Mouse (Mus musculus) heart, embryonic 13.5 days (tissue): ENCODE measurements at regions not wholly inside any gene's neighbourhood (a gene's known extent, or its start where the extent isn't known, plus 50 kb on each side); places are given as distances from the start of the nearest gene placed in this dataset.

Experiments used
- ATAC-seq: fragments of 200-750 bp; cut with Nextera tagmentation; 2 replicates; pipeline ENCODE4 v1.8.0; 2017; ENCODE audit warnings: moderate TSS enrichment; ENCODE audit not compliant: insufficient number of reproducible peaks, low FRiP score, low TSS enrichment; ENCODE audit errors: extremely low read depth
- H3K27ac ChIP-seq: fragments of 300-500 bp; sonication (generic); replicated peaks from 2 replicates; pipeline ENCODE4 v1.5.1; 2015; ENCODE audit warnings: moderate library complexity, mild to moderate bottlenecking, inconsistent platforms
- H3K27me3 ChIP-seq: fragments of 300-500 bp; sonication (generic); replicated peaks from 2 replicates; pipeline ENCODE4 v1.6.1; 2015; ENCODE audit warnings: mild to moderate bottlenecking, inconsistent platforms
- H3K36me3 ChIP-seq: fragments of 300-500 bp; sonication (generic); 2 replicates; pipeline ENCODE4 v1.6.1; 2015; ENCODE audit warnings: mild to moderate bottlenecking, inconsistent platforms
- H3K4me1 ChIP-seq: fragments of 300-500 bp; sonication (generic); 2 replicates; pipeline ENCODE4 v1.6.1; 2015; ENCODE audit warnings: inconsistent platforms
- H3K4me2 ChIP-seq: fragments of 300-500 bp; sonication (generic); 2 replicates; pipeline ENCODE4 v1.6.1; 2015; ENCODE audit warnings: inconsistent platforms, mild to moderate bottlenecking, moderate library complexity
- H3K4me3 ChIP-seq: fragments of 300-500 bp; sonication (generic); 2 replicates; pipeline ENCODE4 v1.5.1; 2015; ENCODE audit warnings: moderate library complexity, mild to moderate bottlenecking, inconsistent platforms
- H3K9ac ChIP-seq: fragments of 300-500 bp; sonication (generic); 2 replicates; pipeline ENCODE4 v1.6.1; 2015; ENCODE audit warnings: inconsistent platforms, mild to moderate bottlenecking, moderate library complexity
- H3K9me3 ChIP-seq: fragments of 300-500 bp; sonication (generic); 2 replicates; pipeline ENCODE4 v1.6.1; 2016; ENCODE audit warnings: inconsistent platforms
- WGBS: fragments of 180-500 bp; shearing (Covaris S2); methylation state at CpG from one replicate; pipeline ENCODE4 v1.1.7; 2015; ENCODE audit warnings: mixed read lengths; 5-methylcytosine and 5-hydroxymethylcytosine counted together

GRCm38 (mm10) chr8:128065127-128065526, 293.3 kb upstream of the Nrp1 start:
- Histone ChIP-seq H3K4me1 (peaks cover 6% of the 10 kb centered on the region; the same call in 1 of the 2 replicates), H3K4me3 (no peak overlapping the region), H3K9ac (no peak overlapping the region), H3K27me3 (no peaks in the 10 kb centered on the region), H3K36me3 (no peaks in the 10 kb centered on the region), H3K9me3 (no peaks in the 10 kb centered on the region), H3K4me2 (no peak overlapping the region), H3K27ac (no peak overlapping the region)
- WGBS = 80% methylated on average over 2 of the region's 2 CpGs
- no peak for ATAC-seq

DNA sequence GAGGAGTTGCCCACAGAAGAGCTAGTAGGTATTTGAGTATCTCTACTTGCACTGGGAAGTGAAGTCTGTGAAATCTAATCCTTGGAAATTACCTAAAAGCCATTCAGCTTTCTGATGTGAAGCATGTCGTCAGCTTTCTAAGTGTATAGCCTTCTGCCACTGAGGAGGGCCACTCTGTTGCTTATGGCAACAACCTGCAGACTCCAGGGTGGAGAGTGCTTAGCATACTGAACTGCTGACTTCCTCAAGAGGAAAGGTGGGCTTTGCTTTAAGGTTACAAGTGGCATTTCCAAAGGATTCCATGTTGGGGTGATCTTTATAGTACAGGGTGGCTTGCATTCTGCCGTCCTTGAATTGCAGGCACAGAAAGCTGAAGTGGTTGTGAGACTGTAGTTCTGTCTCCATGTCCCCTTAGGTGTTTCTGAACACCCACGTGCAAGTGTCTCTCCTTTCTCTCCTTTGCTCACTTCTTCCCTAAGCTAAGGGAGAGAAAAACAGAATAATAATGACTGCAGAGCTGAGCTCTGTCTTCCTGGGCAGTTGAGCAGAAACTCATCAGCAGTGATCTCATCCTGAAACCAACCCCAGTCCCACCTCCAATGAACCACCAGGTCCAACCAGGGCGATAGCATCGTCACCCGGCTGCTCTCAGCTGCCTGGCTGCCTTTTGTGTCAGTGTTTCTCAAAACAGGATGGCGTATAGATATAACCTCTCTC, 292.3 kb upstream of the Nrp1 start:
- no peak for ATAC-seq
- no peaks in the 10 kb centered on the region for H3K27me3 ChIP-seq
- H3K9me3 ChIP-seq = no peaks in the 10 kb centered on the region
- no peak overlapping the region for H3K4me3 ChIP-seq
- peaks cover 6% of the 10 kb centered on the region; the same call in 1 of the 2 replicates for H3K4me1 ChIP-seq
- H3K4me2 ChIP-seq = no peak overlapping the region
- no peaks in the 10 kb centered on the region for H3K36me3 ChIP-seq
- 69% methylated on average over 7 of the region's 7 CpGs for WGBS
- H3K27ac ChIP-seq = no peak overlapping the region
- no peak overlapping the region for H3K9ac ChIP-seq

GRCm38 (mm10) chr8:128069749-128070148, 288.7 kb upstream of the Nrp1 start:
- Histone ChIP-seq H3K4me3 (no peak overlapping the region), H3K4me2 (no peak overlapping the region), H3K4me1 (no peaks in the 10 kb centered on the region), H3K36me3 (no peaks in the 10 kb centered on the region), H3K27ac (no peak overlapping the region), H3K9ac (no peak overlapping the region), H3K27me3 (no peaks in the 10 kb centered on the region), H3K9me3 (no peaks in the 10 kb centered on the region)
- no peak for ATAC-seq
- 57% methylated on average over 2 of the region's 2 CpGs for WGBS

GRCm38 (mm10) chr8:128075566-128075965, 282.8 kb upstream of the Nrp1 start:
- ATAC-seq = no peak
- Histone ChIP-seq H3K9ac (no peak overlapping the region), H3K4me3 (no peak overlapping the region), H3K36me3 (no peaks in the 10 kb centered on the region), H3K27me3 (no peaks in the 10 kb centered on the region), H3K27ac (no peak overlapping the region), H3K9me3 (no peaks in the 10 kb centered on the region), H3K4me1 (no peaks in the 10 kb centered on the region), H3K4me2 (no peak overlapping the region)
- 76% methylated on average over 1 of the region's 1 CpGs for WGBS

DNA sequence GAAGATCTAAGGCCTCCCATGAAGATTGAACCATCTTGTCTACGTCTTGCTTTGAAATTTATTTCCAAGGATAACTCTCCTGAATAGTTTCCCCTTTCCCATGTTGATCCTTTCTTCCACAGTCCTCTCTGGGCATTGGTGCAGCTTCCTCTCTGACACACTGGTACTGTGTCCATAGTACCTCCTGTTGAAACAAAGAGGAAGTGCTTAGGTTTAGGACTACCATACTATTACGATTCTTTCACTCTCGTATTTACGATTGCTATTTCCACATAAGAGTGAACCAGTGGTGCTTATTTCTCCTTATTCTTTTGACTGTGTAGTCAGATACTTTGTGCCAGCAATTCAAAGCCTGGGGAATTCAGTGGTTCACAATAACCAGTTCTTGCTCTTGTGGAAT, 282.2 kb upstream of the Nrp1 start:
- no peak overlapping the region for H3K27ac ChIP-seq
- no peaks in the 10 kb centered on the region for H3K36me3 ChIP-seq
- WGBS = 85% methylated on average over 4 of the region's 4 CpGs
- no peaks in the 10 kb centered on the region for H3K27me3 ChIP-seq
- no peaks in the 10 kb centered on the region for H3K4me1 ChIP-seq
- H3K4me2 ChIP-seq = no peak overlapping the region
- H3K9me3 ChIP-seq = no peaks in the 10 kb centered on the region
- no peak overlapping the region for H3K4me3 ChIP-seq
- ATAC-seq = no peak
- H3K9ac ChIP-seq = no peak overlapping the region

- WGBS = 80% methylated on average over 1 of the region's 1 CpGs
- Histone ChIP-seq H3K27ac (no peak overlapping the region), H3K4me1 (no peaks in the 10 kb centered on the region), H3K27me3 (no peaks in the 10 kb centered on the region), H3K4me3 (no peak overlapping the region), H3K9me3 (no peaks in the 10 kb centered on the region), H3K36me3 (no peaks in the 10 kb centered on the region), H3K4me2 (no peak overlapping the region), H3K9ac (no peak overlapping the region)
- ATAC-seq = no peak
These were observed 279.7 kb upstream of the Nrp1 start for GRCm38 (mm10) chr8:128078740-128079139.

DNA sequence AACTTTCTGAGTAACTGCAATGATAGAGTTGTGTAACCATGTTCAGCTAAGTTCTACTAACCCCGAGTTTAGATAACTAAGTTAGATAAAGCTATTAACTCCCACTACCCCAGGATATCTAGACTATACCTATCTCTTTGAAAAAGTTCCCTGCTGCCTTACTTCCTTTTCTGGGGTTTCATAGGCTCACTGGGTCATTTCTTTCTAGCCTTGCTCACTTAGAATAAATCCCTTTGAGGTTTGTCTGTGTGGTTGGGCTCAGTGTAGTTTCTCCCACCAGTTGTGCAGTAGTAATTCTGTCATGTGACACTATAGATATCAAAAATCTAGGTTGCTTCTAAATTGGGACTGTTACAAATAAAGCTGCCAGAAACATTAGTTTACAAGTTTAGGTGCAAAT, 272.6 kb upstream of the Nrp1 start:
- Histone ChIP-seq H3K4me2 (no peak overlapping the region), H3K27me3 (no peaks in the 10 kb centered on the region), H3K4me1 (no peaks in the 10 kb centered on the region), H3K9me3 (no peaks in the 10 kb centered on the region), H3K4me3 (no peak overlapping the region), H3K27ac (no peak overlapping the region), H3K36me3 (no peaks in the 10 kb centered on the region), H3K9ac (no peak overlapping the region)
- no peak for ATAC-seq
- 49% methylated on average over 1 of the region's 1 CpGs for WGBS

DNA sequence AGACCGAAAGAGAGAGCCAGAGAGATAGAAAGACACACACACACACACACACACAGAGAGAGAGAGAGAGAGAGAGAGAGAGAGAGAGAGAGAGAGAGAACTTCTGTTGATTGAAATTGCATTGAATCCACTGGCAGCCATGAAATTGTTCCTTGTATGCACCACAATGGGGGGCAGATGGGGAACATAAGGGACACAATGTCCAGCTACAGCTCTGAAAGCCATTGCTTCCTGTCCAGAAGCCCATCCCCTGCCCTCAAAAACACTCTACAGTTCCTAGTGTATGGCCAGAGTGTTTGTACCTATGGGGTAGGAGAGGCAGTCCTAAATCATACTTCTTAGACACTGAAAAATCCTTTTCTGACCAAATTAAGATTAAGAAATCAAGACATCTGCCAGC, 270.9 kb upstream of the Nrp1 start:
- ATAC-seq = no peak
- peaks cover 6% of the 10 kb centered on the region; the same call in 1 of the 2 replicates for H3K9me3 ChIP-seq
- no peaks in the 10 kb centered on the region for H3K36me3 ChIP-seq
- H3K9ac ChIP-seq = no peak overlapping the region
- H3K4me1 ChIP-seq = no peaks in the 10 kb centered on the region
- H3K4me3 ChIP-seq = no peak overlapping the region
- H3K27me3 ChIP-seq = no peaks in the 10 kb centered on the region
- WGBS = 86% methylated on average over 1 of the region's 1 CpGs
- no peak overlapping the region for H3K4me2 ChIP-seq
- H3K27ac ChIP-seq = no peak overlapping the region

DNA sequence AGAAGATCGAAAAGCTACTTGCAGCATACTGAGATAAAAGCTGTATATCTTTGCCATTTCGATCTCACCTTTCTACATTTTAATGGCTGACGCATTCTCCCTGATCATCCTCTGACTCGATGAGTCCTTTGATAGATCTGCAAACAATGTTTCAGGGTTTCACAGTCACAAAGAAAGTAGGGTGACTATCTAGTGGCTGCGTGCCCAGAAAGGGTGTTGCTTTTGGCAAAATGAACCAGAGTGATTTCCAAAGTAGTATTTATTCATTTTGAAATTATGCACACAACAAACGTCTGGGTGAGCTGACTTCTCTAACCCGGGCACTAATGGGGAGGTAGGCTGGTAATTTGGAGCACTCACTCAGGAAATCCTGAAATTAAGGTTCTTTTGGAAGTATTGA, 265.6 kb upstream of the Nrp1 start:
- Histone ChIP-seq H3K9me3 (peaks cover 6% of the 10 kb centered on the region; the same call in 1 of the 2 replicates), H3K27ac (no peak overlapping the region), H3K9ac (no peak overlapping the region), H3K27me3 (no peaks in the 10 kb centered on the region), H3K4me2 (no peak overlapping the region), H3K4me1 (peaks cover 11% of the 10 kb centered on the region; the same call in 1 of the 2 replicates), H3K36me3 (no peaks in the 10 kb centered on the region), H3K4me3 (no peak overlapping the region)
- WGBS = 66% methylated on average over 7 of the region's 7 CpGs
- no peak for ATAC-seq

DNA sequence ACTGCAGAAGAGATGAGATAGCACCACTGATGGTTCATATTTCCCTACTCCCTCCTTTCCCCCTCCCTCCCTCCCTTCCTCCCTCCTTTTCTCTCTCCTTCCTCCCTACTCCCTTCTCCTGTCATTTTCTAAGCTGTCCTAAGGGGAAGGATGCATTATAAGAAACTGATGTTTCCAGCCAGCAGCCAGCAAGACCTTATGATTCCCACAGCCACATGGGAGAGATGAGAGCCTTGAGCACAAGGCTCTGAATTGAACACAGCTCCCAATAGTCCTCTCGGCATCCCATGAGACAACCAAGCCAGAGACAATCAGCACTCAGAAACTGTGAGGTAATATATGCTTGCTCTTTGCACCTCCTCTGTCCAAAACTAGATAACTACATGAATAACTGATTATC, 263.0 kb upstream of the Nrp1 start:
- Histone ChIP-seq H3K36me3 (no peaks in the 10 kb centered on the region), H3K4me2 (no peak overlapping the region), H3K27ac (no peak overlapping the region), H3K27me3 (no peaks in the 10 kb centered on the region), H3K9ac (no peak overlapping the region), H3K9me3 (peaks cover 6% of the 10 kb centered on the region; the same call in 1 of the 2 replicates), H3K4me1 (peaks cover 18% of the 10 kb centered on the region), H3K4me3 (no peak overlapping the region)
- 41% methylated on average over 1 of the region's 1 CpGs for WGBS
- ATAC-seq = no peak

GRCm38 (mm10) chr8:128097601-128098000, 260.8 kb upstream of the Nrp1 start:
- ATAC-seq = no peak
- Histone ChIP-seq H3K9ac (no peak overlapping the region), H3K9me3 (no peaks in the 10 kb centered on the region), H3K4me3 (no peak overlapping the region), H3K27ac (no peak overlapping the region), H3K36me3 (no peaks in the 10 kb centered on the region), H3K4me2 (no peak overlapping the region), H3K4me1 (peaks cover 18% of the 10 kb centered on the region), H3K27me3 (no peaks in the 10 kb centered on the region)
- WGBS = 74% methylated on average over 3 of the region's 3 CpGs

DNA sequence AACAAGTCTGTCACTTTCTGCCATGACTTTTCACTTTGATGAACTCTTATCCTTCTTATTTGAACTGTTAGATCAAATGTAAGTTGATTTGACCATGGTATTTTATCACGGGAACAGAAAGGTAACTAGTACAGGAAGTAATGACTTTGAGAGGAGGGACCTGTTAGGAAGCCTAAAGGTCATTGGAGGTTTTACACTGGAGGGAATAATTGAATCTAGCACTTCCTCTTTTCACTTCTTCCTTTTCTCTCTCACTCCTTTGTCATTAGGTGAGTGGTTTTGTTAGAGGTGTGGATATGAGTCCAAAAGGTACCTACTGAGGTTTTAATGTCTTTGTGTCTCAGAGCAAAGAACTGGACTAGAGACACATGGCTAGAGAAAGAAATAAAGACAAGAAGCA, 255.0 kb upstream of the Nrp1 start:
- H3K9me3 ChIP-seq = no peaks in the 10 kb centered on the region
- no peak overlapping the region for H3K4me3 ChIP-seq
- H3K36me3 ChIP-seq = no peaks in the 10 kb centered on the region
- H3K4me2 ChIP-seq = no peak overlapping the region
- H3K27me3 ChIP-seq = no peaks in the 10 kb centered on the region
- no peak for ATAC-seq
- 75% methylated on average over 1 of the region's 1 CpGs for WGBS
- no peak overlapping the region for H3K9ac ChIP-seq
- no peak overlapping the region for H3K27ac ChIP-seq
- H3K4me1 ChIP-seq = peaks cover 8% of the 10 kb centered on the region
